Mouse (Mus musculus) CD4-positive helper T cell, adult 2 months (primary cell): ENCODE measurements around the gene Vegfa.

Source experiments
- DNase-seq: peaks from one replicate; pipeline ENCODE4 v3.0.0-alpha.2; 2012; ENCODE audit warnings: low read depth, missing footprints, low spot score

The Vegfa gene

DNA sequence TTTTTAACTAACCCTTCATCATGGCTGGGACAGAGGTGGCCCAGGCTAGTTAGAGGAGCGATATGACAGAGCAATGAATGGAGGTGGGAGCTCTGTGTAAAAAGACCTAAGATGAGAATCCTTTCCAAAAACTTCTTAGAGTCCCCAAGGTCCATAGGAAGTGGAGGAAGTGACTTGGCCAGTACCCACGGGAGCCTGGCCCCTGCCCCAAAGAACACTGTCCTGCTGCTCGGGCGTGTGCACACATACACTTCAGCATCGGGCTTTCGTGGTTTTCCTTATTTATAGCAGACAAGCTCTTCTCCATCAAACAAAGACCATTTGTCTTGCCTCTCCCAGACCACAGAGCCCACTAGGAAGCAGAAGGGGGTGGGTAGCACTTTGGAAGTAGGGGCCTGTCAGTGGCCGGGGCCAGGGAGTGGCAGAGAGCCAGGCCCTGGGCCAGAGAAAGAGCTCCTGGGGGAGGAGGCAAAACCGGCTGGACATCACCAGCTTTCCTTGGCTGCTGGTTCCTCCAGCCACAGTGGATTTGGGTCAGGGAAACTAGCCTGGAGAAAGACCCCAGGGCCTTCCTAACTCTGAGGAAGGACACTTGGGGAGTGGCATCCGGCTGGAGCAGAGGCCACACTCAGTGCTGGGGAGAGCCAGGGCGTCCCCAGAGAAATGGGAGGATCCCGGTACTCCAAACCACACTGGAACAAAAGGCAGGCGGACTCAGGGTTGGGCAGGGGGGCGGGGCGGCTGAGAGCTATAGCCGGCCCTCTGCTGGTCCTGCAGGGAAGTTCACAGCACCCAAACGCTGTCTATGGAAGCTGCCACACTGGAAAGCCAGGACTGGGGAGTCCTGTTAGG, 4.9 kb downstream of the Vegfa start:
- DNase-seq, result no peak

DNA sequence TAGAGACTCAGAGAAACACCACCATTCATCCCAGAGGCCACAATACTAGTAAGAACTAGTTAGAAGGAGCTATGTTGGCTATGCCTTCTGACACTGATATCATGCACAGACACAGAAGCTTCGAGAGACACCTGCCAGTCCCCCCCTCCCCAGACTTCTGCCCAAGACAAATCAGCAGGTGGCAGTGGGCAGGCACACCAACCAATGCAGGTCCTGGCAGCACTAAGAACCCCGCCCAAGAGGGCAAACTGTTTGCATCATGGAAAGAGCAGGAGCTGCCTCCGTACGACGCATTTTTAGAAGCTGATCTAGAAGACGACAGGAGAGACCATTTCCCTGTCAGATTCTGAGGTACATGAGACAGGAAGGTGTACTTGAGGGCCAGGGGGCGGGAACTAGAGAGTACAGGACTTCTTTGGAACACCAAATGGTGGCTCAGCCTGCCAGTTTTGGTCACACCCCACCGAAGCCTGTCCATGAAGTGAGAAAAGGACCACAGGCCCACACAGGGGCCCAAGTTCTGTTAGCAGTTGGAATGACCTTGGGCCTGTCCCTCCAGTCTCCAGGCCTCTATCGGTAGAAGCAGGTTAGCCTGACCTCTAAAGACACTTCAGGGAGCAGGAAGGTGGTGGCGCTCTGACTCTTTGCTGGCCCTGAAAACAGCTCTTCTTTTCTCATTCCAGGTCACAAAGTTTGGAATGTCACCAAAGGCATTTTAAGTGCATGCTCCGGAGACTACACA, 6.1 kb downstream of the Vegfa start:
- no peak for DNase-seq

DNA sequence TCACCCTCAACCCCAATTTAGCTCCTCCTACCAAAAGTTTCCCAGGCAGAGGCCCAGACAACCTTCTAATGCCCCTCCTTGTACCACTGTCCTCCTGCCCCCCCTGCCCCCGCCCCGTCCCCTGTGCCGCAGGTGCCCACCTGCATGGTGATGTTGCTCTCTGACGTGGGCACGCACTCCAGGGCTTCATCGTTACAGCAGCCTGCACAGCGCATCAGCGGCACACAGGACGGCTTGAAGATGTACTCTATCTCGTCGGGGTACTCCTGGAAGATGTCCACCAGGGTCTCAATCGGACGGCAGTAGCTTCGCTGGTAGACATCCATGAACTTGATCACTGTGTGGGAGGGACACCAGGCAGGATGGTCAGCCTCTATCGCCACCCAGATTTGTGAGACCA, 7.0 kb downstream of the Vegfa start:
- DNase-seq, result no peak

DNA sequence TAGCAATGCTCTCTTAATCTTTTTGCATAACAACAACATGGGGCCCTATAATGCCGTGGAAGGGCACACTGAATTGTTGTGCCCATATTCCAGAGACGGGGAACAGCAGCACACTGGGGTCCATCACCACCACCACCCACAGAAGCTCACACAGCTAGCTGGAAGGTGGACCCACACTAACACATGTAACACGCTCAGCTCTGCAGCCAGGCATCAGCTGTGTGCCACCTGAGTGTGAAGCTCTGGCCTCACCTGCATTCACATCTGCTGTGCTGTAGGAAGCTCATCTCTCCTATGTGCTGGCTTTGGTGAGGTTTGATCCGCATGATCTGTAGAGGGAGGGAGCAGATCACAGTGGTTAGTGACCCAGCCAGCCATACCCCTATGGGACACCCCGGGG, 8.0 kb downstream of the Vegfa start:
- no peak for DNase-seq

DNA sequence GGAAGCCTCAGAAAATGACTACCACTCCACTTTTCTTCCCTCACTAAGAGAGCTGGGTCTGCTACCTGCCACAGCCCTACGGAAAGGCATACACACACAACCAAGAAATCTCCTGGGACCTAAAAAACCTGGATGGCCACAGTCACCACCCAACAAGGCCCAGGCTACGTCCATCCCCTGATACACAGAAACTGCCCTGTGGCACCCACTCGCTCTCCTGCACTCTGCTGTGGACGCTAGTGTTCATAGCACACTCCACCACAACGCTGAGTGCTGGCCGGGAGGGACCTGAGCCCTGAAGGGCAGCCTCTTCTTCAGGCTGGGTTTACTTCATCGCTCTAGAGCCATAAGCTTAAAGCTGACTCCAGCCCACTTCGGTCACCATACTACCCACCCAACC, 8.6 kb downstream of the Vegfa start:
- DNase-seq, result no peak

DNA sequence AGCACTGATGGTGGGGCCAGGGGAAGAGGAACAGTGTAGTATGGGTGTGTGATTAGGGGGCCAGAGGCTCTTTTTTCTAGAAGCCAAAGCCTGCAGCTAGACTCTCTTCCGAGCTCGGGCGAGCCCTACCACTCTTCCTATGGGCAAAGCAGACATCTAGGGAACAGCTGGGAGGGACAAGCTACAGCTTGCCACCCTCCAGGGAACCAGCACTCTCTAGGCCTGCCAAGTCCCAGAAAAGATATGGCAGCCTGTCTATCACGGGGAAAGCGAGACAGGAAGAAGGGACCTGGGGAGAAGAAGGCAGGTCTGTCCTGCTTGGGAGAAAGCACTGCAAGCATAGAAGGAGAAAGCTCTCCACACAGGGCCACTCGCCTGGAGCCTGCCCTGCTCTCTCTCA, 9.2 kb downstream of the Vegfa start:
- DNase-seq, result no peak

DNA sequence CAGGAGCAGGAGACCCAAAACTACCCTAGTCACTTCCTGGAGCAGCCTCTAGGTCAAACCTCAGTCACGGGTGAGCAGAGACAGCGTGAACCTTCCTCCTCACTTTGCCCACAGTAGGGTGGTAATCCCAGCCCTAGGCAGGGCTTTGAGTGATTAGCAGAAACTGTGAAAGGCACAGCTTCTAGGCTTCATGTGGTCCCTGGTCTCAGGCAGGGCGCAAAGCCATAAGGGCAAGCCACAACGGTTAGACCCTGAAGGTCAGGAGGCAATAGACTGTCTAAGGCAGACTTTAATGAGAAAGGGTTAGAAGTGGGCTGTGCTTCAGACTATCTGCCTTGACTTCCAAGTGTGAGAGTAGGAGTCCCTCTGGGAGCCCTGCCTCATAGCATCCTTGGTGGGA, 9.7 kb downstream of the Vegfa start:
- no peak for DNase-seq

DNA sequence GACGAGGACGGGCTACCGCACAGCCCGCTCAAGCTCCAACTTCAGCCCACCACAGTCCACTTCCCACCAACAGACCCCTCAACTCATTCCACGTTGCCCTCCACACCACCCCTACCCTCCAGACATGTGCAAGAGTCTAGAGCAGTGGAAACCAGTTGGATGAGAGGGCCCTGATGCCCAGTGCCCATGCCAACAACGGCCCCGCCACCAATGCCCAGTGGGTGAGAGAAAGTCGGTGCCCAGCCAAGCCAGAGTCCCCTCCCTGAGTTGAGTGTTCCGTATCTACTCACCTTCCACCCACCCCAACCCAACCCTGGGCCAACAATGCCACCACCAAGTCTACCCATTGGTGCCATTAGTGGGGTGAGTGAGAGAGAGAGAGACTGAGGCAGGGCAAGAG, 10.4 kb downstream of the Vegfa start:
- DNase-seq, result no peak

DNA sequence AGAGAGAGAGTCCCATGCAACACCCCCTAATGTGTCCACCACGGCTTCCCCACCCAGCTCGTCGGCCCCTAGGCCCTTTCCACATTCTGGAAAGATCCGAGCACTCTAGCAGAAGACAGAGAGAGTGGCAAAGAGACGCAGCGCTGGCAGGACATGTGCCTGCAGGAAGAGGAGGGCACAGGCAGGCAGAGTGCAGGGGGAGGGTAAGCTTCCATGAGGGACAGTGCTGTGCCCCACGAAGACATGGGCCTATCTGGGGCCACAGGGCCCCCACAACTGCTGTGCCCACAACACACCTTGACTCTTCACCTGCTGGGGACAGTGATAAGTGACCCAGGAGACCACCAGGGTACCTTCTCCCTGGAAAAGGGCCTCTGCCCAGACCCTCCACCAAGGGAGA, 11.0 kb downstream of the Vegfa start:
- no peak for DNase-seq

DNA sequence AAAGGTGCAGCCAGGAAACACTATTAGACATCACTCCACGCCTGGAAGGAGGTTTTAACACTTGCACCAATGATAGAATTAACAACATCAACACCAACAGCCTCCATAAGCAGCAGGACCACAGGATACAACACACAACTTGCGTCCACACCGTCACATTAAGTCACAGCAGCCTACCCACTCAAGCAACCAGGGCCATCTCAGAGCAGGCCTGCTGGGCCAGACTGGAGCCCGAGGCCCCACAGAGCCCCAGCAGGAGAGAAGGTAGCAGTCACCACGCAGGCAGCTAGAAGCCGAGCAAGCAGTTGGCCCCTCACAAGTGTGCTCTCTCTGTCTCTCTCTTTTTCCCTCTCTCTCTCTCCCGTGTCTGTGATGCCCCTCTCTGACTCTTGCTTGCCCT, 11.6 kb downstream of the Vegfa start:
- no peak for DNase-seq

DNA sequence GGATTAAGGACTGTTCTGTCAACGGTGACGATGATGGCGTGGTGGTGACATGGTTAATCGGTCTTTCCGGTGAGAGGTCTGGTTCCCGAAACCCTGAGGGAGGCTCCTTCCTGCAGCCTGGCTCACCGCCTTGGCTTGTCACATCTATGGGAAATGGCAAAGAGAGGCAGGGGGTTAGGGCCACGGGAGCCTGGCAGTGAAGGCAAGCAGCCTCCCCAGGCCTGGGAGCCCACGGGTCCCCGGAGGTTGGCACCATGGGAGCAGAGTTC, 13.5 kb downstream of the Vegfa start:
- no peak for DNase-seq

DNA sequence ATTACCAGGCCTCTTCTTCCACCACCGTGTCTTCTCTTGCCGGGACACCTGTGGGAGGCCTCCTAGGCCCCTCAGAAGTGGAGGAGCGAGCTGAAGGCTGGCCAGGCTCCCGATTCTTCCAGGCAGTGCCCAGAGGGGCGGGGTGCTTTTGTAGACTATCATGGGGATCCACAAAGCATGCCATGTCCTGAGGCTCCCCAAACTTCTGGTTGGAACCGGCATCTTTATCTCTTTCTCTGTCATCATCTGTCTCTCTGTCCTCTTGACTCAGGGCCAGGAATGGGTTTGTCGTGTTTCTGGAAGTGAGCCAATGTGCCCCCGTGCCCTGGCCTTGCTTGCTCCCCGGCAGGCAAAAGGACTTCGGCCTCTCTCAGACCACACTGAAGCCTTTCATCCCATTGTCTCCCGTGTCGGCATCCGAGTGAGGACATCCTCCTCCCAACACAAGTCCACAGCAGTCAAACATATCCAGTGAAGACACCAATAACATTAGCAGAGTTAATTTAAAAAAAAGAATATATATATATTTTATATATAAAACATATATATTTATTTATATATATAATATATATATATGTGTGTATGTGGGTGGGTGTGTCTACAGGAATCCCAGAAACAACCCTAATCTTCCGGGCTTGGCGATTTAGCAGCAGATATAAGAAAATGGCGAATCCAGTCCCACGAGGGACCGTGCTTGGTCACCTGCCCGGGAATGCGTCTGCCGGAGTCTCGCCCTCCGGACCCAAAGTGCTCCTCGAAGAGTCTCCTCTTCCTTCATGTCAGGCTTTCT, 14.0 kb downstream of the Vegfa start:
- no peak for DNase-seq

DNA sequence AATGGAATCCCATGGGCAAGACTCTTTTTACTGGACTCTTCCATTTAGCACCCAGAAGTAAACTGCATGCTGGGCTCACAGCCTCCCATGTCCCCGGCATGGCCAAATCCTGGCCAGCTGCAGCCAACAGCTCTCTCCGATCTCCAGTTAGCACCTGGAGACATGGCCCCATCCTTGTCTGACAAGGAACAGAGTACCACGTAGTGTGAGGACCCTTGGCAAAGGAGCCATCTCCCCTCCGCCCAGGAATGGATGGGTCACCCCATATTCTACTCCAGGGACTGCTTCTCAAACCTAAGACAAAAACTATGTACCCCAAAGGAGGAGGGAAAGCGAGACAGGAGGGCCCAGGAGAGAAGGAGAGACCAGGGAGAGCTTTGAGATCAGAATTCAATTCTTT, 15.6 kb downstream of the Vegfa start:
- DNase-seq, result no peak

DNA sequence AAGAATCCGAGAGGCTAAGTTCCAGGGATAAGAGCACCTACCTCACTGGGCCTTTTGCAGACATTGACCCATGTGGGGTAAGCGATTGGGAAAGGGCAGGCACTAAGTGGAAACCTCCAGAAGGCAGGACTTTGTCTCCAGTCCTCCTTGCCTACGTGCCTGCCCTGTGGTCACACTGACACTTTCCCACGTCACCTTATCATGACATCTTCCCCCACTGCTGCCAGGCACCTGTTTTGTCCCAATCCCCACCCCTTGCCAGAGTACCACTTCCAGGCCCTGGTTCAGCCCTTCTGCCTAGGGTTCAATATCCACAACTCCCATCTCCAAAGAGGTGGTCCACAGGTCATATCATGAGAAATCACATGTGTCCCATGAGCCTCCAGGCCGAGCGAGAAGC, 16.2 kb downstream of the Vegfa start:
- DNase-seq, result no peak

DNA sequence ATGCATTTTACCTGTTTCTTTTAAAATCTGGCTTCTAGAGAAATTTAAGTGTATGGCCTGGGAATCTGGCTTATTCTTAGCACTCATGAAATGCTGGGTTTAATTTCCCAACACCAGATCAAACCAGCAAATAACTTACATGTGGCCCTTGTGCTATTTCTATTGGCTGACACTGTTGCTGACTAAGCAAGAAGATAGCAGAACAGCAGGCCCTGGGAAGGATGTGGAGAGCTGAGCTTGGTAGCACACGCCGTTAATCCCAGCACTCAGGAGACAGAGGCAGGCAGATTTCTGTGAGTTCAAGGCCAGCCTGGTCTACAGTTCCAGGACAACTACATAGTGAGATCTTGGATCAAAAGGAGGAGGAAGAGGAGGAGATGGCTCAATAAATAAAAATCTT, 17.2 kb downstream of the Vegfa start:
- DNase-seq, result no peak

DNA sequence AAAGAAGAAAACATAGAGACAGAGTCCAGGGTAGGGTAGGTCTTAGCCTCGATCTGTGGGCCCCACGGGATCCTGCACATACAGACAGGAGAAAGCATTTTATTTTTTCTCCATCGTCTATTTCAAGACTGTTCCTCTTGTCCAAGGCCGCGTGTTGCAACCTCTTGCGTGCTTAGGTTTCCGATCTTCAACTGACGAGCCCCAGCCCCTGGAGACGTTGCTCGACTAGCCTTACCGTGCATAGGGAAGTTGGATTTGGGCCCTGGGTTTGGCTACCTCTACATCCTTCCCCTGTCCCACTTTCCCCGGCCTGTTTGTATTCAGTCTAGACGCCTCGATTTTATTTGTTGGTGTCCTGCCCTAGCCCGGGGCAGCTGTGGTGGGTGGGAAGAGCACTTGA, 18.6 kb downstream of the Vegfa start:
- no peak for DNase-seq

DNA sequence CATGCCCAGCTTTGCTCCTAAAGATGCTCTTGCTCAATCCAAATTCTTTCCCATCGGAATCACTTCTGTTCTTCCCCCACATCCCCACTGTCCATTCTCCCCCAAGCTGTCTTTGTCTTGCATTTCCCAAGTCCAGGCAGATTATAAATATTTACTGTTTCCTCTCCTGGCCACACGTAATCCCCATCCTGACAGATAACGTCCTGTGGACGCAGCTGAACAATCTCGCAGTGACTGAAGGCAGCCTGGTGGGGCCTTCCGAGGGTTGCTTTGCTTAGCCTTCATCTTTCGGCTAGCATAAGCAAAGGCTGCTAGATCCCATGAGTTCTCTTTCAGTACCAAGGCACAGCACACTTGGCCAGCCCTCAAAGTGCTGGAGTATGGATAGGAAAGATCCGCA, 20.0 kb downstream of the Vegfa start:
- no peak for DNase-seq

DNA sequence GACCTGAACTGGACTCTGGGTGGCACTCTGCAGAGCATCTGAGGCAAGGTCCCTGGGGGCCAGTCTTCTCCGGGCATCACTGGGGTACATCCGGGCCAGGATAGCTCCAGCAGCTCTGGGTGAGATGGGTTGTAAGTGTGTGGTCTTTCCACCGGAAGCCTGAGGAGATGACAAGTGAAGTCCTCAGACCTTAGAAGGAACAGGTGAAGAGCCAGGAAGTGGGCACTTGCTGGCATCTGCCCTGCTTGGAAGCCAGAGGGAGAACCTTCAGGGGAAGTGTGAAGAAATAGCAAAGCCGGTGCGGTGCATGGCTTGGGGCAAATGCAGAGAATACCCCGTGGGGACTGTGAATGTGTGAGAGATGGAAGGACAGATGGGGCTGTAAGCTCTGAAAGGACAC, 21.7 kb downstream of the Vegfa start:
- no peak for DNase-seq

DNA sequence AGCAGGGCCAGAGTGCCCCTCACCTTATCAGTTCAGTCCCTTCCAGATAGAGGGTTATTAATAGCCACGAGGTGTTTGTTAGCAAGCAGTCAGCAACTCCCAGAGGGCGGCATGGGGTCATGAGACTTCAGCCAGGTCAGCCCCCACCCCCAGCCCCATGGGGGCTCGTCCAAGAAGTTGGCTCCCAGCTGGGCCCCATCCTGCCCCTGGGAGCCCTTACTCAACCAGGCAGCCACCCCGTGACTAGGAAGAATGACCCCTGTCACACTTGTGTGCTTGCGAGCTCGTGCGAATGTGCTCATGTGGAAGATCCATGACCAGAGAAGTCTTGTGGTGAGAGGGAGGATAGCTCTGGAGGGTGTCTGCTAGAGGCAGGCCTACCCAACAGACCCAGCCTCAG, 23.0 kb downstream of the Vegfa start:
- DNase-seq, result no peak

DNA sequence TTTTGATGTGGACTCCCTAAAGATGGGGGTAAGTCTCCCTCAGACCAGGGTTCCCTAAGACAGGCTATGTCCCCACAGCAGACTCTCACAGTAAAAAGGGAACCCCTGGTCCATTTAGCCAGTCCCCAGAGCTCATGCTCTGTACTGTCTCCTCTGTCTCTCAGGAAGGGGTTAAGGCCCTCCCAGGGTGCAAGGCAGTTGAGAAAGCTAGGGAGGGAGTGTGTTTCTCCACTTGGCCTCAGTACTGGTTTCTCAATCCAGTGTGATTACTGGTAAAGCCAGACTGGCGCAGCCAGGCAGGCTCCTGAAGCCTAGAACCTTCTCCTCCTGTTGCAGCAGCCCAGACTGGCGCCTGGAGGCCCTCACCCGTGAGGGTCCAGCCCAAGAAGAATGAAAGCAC, 26.7 kb downstream of the Vegfa start:
- DNase-seq, result no peak

DNA sequence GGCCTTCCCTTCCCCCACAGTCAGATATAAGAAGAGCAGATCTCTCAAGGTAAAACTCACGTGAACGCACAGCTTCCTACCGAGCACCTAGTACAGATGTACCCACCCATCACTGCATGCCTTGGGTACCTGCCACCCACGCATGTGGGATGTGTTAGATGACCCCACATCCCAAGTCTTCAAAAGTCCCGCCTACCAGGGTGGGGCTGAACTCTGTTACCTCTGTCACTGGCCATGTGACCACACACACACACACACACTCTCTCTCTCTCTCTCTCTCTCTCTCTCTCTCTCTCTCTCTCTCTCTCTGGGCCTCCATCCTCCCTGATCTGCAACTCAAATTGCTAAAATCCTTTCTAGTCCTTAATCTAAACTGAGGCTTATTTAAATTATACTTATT, 27.7 kb downstream of the Vegfa start:
- no peak for DNase-seq

DNA sequence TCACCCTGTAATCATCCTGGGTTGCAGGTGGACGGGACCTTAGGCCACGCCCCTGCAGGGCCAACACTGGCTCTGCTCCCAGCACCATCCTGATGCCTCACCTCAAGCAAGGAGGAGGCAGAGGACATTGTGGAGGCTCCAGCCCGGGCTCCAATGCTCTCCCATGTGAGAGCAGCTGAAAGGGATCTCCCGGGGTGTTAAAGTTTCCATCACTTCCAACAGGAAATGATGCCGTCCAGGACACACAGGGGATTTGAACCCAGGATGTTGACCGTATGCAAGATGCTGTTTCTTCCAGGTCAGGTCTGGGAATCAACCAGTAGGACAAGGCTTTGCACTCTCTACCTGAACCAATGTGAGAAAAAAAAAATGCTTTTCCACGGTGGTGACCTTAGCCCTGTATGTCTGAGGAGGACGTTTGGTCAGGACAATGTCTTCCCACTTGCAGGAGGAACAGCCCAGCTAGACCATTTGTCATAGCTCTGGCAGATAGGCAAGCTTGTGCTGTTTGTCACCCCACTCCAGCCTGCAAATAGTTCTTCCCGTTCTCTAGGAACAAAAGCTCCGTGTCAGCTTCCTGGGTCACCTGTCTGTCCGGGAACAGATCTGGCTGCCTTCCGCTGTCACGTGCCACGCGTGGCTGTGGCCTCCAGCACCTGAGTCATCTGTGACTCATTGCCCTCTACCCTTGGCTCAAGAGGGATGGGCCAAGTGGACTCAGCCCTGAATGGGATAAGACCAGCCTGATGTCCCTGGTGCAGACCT, 28.3 kb downstream of the Vegfa start:
- no peak for DNase-seq
